Mouse (Mus musculus): Measurements from ENCODE around the gene Ube2v1. TPM values are rescaled to one million over a fixed set of nuclear protein-coding genes. Genes with fewer than 3 reads are reported as not detected.

Gene Ube2v1
- total and polyA plus RNA-seq, 3 experiments: 164 to 343 TPM; not detected in 1

DNA sequence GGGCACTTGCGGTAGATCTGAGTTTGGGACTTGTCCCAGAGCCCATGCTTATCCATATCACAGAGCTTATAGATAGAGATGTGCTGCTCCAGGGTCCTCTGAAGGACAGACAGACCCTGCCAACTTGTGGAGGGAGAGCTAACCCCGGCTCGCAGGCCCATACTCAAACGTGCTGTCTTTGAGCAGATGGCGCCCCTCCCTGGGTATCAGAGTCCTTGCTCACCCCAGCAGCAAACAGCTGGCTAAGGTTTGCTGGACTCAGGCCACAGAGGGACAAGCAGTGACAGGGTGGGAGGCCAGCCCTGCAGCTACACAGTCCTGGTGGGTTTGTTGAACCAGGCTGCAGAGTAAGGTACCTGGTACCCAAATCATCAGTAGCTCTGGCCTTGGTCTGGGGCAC is 28.9 kb downstream of the Ube2v1 start:
- H3K4me3 ChIP-seq (ENCODE audit: control insufficient read depth in 1 of 2, insufficient read depth in 1 of 2, low read depth in 2 of 2, low read length in 2 of 2): no peak overlapping the region
- H3K4me1 ChIP-seq (ENCODE audit: control insufficient read depth in 1 of 2, insufficient read depth in 2 of 2, low read length in 2 of 2): no peaks in the 10 kb centered on the region
- H3K36me3 ChIP-seq (ENCODE audit: control insufficient read depth in 1 of 2, insufficient read depth in 2 of 2, low read length in 2 of 2): no peaks in the 10 kb centered on the region
- no peak overlapping the region for H3K9ac ChIP-seq (ENCODE audit: control insufficient read depth, low read depth, low read length, poor library complexity, severe bottlenecking)
- H3K27ac ChIP-seq (ENCODE audit: control insufficient read depth, low read depth, low read length): no peak overlapping the region
- H3K27me3 ChIP-seq (ENCODE audit: control insufficient read depth in 1 of 2, insufficient read depth in 2 of 2, low read length in 2 of 2): no peaks in the 10 kb centered on the region
- no peaks in the 10 kb centered on the region for H3K9me3 ChIP-seq (replicated peaks; ENCODE audit: insufficient read depth, low read length)
- no peak for DNase-seq (ENCODE audit: low read depth, low spot score)
- H3K79me2 ChIP-seq (ENCODE audit: control insufficient read depth, insufficient read depth, low read length, poor library complexity): no peaks in the 10 kb centered on the region
- TF ChIP-seq HCFC1 (IDR thresholded peaks at IDR 0.05; ENCODE audit: low read depth, low read length) (no peak), ZNF384 (IDR thresholded peaks at IDR 0.05; ENCODE audit: low read depth, low read length) (no peak), SMC3 (IDR thresholded peaks at IDR 0.05; ENCODE audit: low read depth, low read length) (no peak), BHLHE40 (IDR thresholded peaks at IDR 0.05; ENCODE audit: borderline replicate concordance, low read depth, low read length) (no peak), MAFK (IDR thresholded peaks at IDR 0.05; ENCODE audit: borderline replicate concordance, low read depth, low read length) (no peak), POLR2A (IDR thresholded peaks at IDR 0.05; ENCODE audit: control insufficient read depth in 1 of 2, insufficient read depth in 1 of 2, low read depth in 1 of 2, low read length in 2 of 2, poor library complexity in 1 of 2) (no peak), MYB (IDR thresholded peaks at IDR 0.05; ENCODE audit: low read depth, low read length) (no peak), NRF1 (IDR thresholded peaks at IDR 0.05; ENCODE audit: insufficient read depth, low read depth, low read length, poor library complexity, severe bottlenecking) (no peak), ETS1 (IDR thresholded peaks at IDR 0.05; ENCODE audit: low read depth, low read length) (no peak), ZMIZ1 (IDR thresholded peaks at IDR 0.05; ENCODE audit: low read depth, low read length) (no peak), GATA1 (IDR thresholded peaks at IDR 0.05; ENCODE audit: low read depth, low read length) (no peak), EP300 (IDR thresholded peaks at IDR 0.05; ENCODE audit: low read depth in 1 of 2, low read length in 2 of 2) (no peak)

DNA sequence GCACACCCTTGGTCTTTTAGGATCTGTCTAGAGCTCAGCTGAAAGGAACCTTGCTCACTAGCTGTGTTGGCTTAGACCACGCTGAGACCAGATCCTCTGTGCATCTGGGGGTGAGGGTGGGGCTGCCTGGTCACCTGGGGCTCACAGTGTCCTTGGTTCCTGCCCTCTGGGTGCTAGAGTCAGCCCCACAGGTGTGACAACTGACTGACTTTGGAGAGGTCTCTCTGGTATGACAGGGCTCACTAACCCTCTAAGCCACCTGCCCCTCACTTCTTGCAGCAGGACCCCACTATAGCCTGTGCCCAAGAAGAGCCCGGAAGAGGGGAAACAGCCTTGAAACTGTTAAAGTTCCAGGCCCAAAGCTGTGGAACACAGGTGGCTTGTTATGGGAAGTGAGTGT is 29.5 kb downstream of the Ube2v1 start:
- Histone ChIP-seq H3K4me1 (ENCODE audit: control insufficient read depth in 1 of 2, insufficient read depth in 2 of 2, low read length in 2 of 2) (no peaks in the 10 kb centered on the region), H3K9me3 (replicated peaks; ENCODE audit: insufficient read depth, low read length) (no peaks in the 10 kb centered on the region), H3K27me3 (ENCODE audit: control insufficient read depth in 1 of 2, insufficient read depth in 2 of 2, low read length in 2 of 2) (no peaks in the 10 kb centered on the region), H3K27ac (ENCODE audit: control insufficient read depth, low read depth, low read length) (no peak overlapping the region), H3K36me3 (ENCODE audit: control insufficient read depth in 1 of 2, insufficient read depth in 2 of 2, low read length in 2 of 2) (no peaks in the 10 kb centered on the region), H3K9ac (ENCODE audit: control insufficient read depth, low read depth, low read length, poor library complexity, severe bottlenecking) (no peak overlapping the region), H3K79me2 (ENCODE audit: control insufficient read depth, insufficient read depth, low read length, poor library complexity) (no peaks in the 10 kb centered on the region), H3K4me3 (ENCODE audit: control insufficient read depth in 1 of 2, insufficient read depth in 1 of 2, low read depth in 2 of 2, low read length in 2 of 2) (no peak overlapping the region)
- DNase-seq (ENCODE audit: low read depth, low spot score): no peak
- TF ChIP-seq RAD21 (IDR thresholded peaks at IDR 0.05; ENCODE audit: low read depth, low read length) (no peak), MYC (IDR thresholded peaks at IDR 0.05; ENCODE audit: low read depth, low read length) (no peak), HCFC1 (IDR thresholded peaks at IDR 0.05; ENCODE audit: low read depth, low read length) (no peak), UBTF (IDR thresholded peaks at IDR 0.05; ENCODE audit: borderline replicate concordance, insufficient read depth, low read depth, low read length) (no peak), CHD1 (IDR thresholded peaks at IDR 0.05; ENCODE audit: low read depth, low read length) (no peak), CHD2 (IDR thresholded peaks at IDR 0.05; ENCODE audit: low read length) (no peak), MXI1 (IDR thresholded peaks at IDR 0.05; ENCODE audit: low read depth, low read length) (no peak), POLR2A (IDR thresholded peaks at IDR 0.05; ENCODE audit: control insufficient read depth in 1 of 2, insufficient read depth in 1 of 2, low read depth in 1 of 2, low read length in 2 of 2, poor library complexity in 1 of 2) (no peak), TAL1 (IDR thresholded peaks at IDR 0.05; ENCODE audit: low read length) (no peak), POLR2AphosphoS2 (IDR thresholded peaks at IDR 0.05; ENCODE audit: low read length) (no peak), E2F4 (IDR thresholded peaks at IDR 0.05; ENCODE audit: borderline replicate concordance, low read depth, low read length) (no peak)
